Mouse (Mus musculus): Measurements from ENCODE around the gene Cbx5.

DNA sequence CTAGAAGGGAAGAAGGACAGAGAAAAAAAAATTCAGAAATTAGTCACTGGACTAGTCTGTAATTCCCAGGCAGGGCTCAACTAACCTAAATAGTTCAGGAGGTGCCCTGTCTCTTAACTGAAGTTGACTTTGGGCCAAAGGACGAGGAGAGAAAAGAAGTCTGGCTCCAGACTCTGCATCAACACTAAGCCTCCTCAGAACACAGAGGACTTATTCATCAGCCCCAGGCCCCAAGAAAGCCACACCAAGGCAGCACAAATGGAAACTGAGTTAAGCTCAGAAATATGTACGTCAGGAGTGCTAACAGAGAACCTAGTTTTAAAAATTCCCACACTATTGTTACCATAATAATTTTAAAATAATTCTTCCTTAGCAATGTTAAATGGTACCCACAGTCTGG, 25.5 kb downstream of the Cbx5 start:
- TF ChIP-seq POLR2A (IDR thresholded peaks at IDR 0.05; ENCODE audit: control insufficient read depth, low read depth, low read length) (no peak), CTCF (IDR thresholded peaks at IDR 0.05; ENCODE audit: control insufficient read depth, insufficient read depth, insufficient replicate concordance, low read depth, low read length) (no peak)

Data from testis, adult 2 months (tissue).